24 mouse cellular contexts compared by ENCODE assay signal in genomic region chr8:12933765-12934164, GRCm38 (mm10).
A peak's percentile ranks its signal among the peaks of the same experiment; 100 is the strongest.
DNase-seq lines count a peak whose midpoint lies in the region; ATAC-seq and TF ChIP-seq lines count a peak whose summit lies in the region.
"Had no signal": no experiment of that assay in that cellular context is flagged by ENCODE, and none has a peak within 500 bp of the region (broad histone marks: within the 10 kb centered on the region; RNA-seq: fewer than 3 reads in every experiment).

No protein-coding gene starts in this region.

- H3K9ac ChIP-seq in hindbrain, embryonic 13.5 days, result 0 out of 2 replicates have a peak overlapping the region, but pooled peaks have one; percentile 39
- no peak overlapping the region for H3K9ac ChIP-seq in hindbrain, embryonic 11.5 days (ENCODE audit: low read depth, low read length)
- no peak overlapping the region for H3K9ac ChIP-seq in lung, embryonic 15.5 days
- H3K9ac ChIP-seq in stomach, postnatal 0 days (ENCODE audit: low read length), result no peak overlapping the region
- H3K9ac ChIP-seq: neural tube, embryonic 13.5 days had no signal

- no peak for DNase-seq in hindbrain, embryonic 11.5 days (ENCODE audit: low spot score)
- DNase-seq in lung, postnatal 25 days (ENCODE audit: low spot score), result no peak
- peak; percentile 60 for DNase-seq in stomach, postnatal 0 days (ENCODE audit: low spot score)
- no peak for DNase-seq in layer of hippocampus, adult 18-20 months (ENCODE audit: low spot score in 2 of 2)
- DNase-seq: adrenal gland, adult 8-10 months; cerebellum, adult 11-12 months; cerebellum, postnatal 10 days; kidney, adult 2 months; lung, postnatal 4 days; right cerebral cortex, postnatal 4 days; thymus, postnatal 36 days had no signal

- no peak overlapping the region for H3K27ac ChIP-seq in hindbrain, embryonic 13.5 days
- H3K27ac ChIP-seq in hindbrain, embryonic 11.5 days (ENCODE audit: low read depth, low read length), result no peak overlapping the region
- H3K27ac ChIP-seq in lung, embryonic 15.5 days, result 0 out of 2 replicates have a peak overlapping the region, but pooled peaks have one; percentile 39
- peak overlapping the region; percentile 82 for H3K27ac ChIP-seq in stomach, postnatal 0 days (replicated peaks)
- H3K27ac ChIP-seq: forebrain, embryonic 10.5 days; hindbrain, postnatal 0 days; midbrain, embryonic 10.5 days; neural tube, embryonic 13.5 days had no signal

- H3K36me3 ChIP-seq in hindbrain, embryonic 13.5 days, result peaks cover 8% of the 10 kb centered on the region
- H3K36me3 ChIP-seq in hindbrain, embryonic 11.5 days (ENCODE audit: control insufficient read depth, insufficient read depth, low read length), result no peaks in the 10 kb centered on the region
- H3K36me3 ChIP-seq in lung, embryonic 15.5 days, result no peaks in the 10 kb centered on the region
- no peaks in the 10 kb centered on the region for H3K36me3 ChIP-seq in stomach, postnatal 0 days (ENCODE audit: control insufficient read depth, insufficient read depth, low read length)
- H3K36me3 ChIP-seq: G1E; midbrain, embryonic 10.5 days; neural tube, embryonic 13.5 days had no signal

- no peaks in the 10 kb centered on the region for H3K27me3 ChIP-seq in hindbrain, embryonic 13.5 days
- H3K27me3 ChIP-seq in hindbrain, embryonic 11.5 days (ENCODE audit: control insufficient read depth, insufficient read depth, low read length), result no peaks in the 10 kb centered on the region
- no peaks in the 10 kb centered on the region for H3K27me3 ChIP-seq in lung, embryonic 15.5 days
- no peaks in the 10 kb centered on the region for H3K27me3 ChIP-seq in stomach, postnatal 0 days (ENCODE audit: control insufficient read depth, insufficient read depth, low read length)
- H3K27me3 ChIP-seq: neural tube, embryonic 13.5 days; Patski had no signal

- peaks cover 45% of the 10 kb centered on the region for H3K4me1 ChIP-seq in hindbrain, embryonic 13.5 days (replicated peaks)
- no peaks in the 10 kb centered on the region for H3K4me1 ChIP-seq in hindbrain, embryonic 11.5 days (replicated peaks; ENCODE audit: control insufficient read depth, insufficient read depth, low read length)
- peaks cover 54% of the 10 kb centered on the region for H3K4me1 ChIP-seq in lung, embryonic 15.5 days
- H3K4me1 ChIP-seq in stomach, postnatal 0 days (replicated peaks; ENCODE audit: control insufficient read depth, insufficient read depth), result no peaks in the 10 kb centered on the region; the same call in 1 of the 2 replicates

- no peak for TF ChIP-seq EP300 in stomach, postnatal 0 days (optimal IDR thresholded peaks at IDR 0.05)

- H3K9me3 ChIP-seq in hindbrain, embryonic 13.5 days, result no peaks in the 10 kb centered on the region
- no peaks in the 10 kb centered on the region for H3K9me3 ChIP-seq in hindbrain, embryonic 11.5 days (ENCODE audit: control insufficient read depth, low read length)
- no peaks in the 10 kb centered on the region for H3K9me3 ChIP-seq in lung, embryonic 15.5 days
- H3K9me3 ChIP-seq in stomach, postnatal 0 days (ENCODE audit: control insufficient read depth, low read length), result no peaks in the 10 kb centered on the region
- H3K9me3 ChIP-seq: forebrain, embryonic 10.5 days; G1E; midbrain, embryonic 10.5 days; neural tube, embryonic 13.5 days had no signal

- H3K4me3 ChIP-seq in hindbrain, embryonic 13.5 days, result no peak overlapping the region
- H3K4me3 ChIP-seq in hindbrain, embryonic 11.5 days (ENCODE audit: low read depth, low read length), result no peak overlapping the region
- H3K4me3 ChIP-seq in lung, embryonic 15.5 days, result no peak overlapping the region
- no peak overlapping the region for H3K4me3 ChIP-seq in stomach, postnatal 0 days (ENCODE audit: low read depth, low read length)
- H3K4me3 ChIP-seq: forebrain, embryonic 10.5 days; midbrain, embryonic 10.5 days; myocyte; neural tube, embryonic 13.5 days had no signal

- no peak for ATAC-seq in hindbrain, embryonic 13.5 days (ENCODE audit: low FRiP score)
- ATAC-seq in hindbrain, embryonic 11.5 days (ENCODE audit: low FRiP score), result no peak
- ATAC-seq in lung, embryonic 15.5 days (ENCODE audit: borderline replicate concordance, extremely low read depth, low FRiP score, low TSS enrichment), result no peak
- ATAC-seq in megakaryocyte, adult 5-6 weeks (ENCODE audit: poor library complexity, severe bottlenecking), result peak; percentile 60
- peak; percentile 40 for ATAC-seq in stomach, postnatal 0 days (ENCODE audit: low FRiP score, low TSS enrichment)
- ATAC-seq in CD4-positive, CD25-positive, alpha-beta regulatory T cell, adult 4 months, result no peak
- ATAC-seq: hindbrain, postnatal 0 days; midbrain, embryonic 16.5 days; Patski had no signal

- 68% methylated on average over 3 of the region's 3 CpGs for WGBS in hindbrain, embryonic 13.5 days
- 86% methylated on average over 3 of the region's 3 CpGs for WGBS in hindbrain, embryonic 11.5 days
- 54% methylated on average over 3 of the region's 3 CpGs for WGBS in lung, embryonic 15.5 days
- WGBS in stomach, postnatal 0 days, result 57% methylated on average over 3 of the region's 3 CpGs

- no peak overlapping the region for H3K4me2 ChIP-seq in hindbrain, embryonic 13.5 days
- no peak overlapping the region for H3K4me2 ChIP-seq in hindbrain, embryonic 11.5 days (replicated peaks; ENCODE audit: low read depth, low read length)
- H3K4me2 ChIP-seq in lung, embryonic 15.5 days, result no peak overlapping the region
- no peak overlapping the region for H3K4me2 ChIP-seq in stomach, postnatal 0 days (replicated peaks; ENCODE audit: low read depth)
- H3K4me2 ChIP-seq: heart, embryonic 11.5 days; neural tube, embryonic 13.5 days had no signal

- no peak for TF ChIP-seq CTCF in stomach, postnatal 0 days (IDR thresholded peaks at IDR 0.05; ENCODE audit: low read depth)

Comparison
In these comparisons a context has a peak if more than half of its experiments do, and no peak if none do; other contexts are left out.
1. ATAC-seq: peak in megakaryocyte, adult 5-6 weeks (single experiment) and stomach, postnatal 0 days (single experiment); none in hindbrain, embryonic 13.5 days (single experiment), hindbrain, embryonic 11.5 days (single experiment), lung, embryonic 15.5 days (single experiment) and CD4-positive, CD25-positive, alpha-beta regulatory T cell, adult 4 months (single experiment).
2. H3K27ac ChIP-seq: peak in lung, embryonic 15.5 days (single experiment) and stomach, postnatal 0 days (single experiment); none in hindbrain, embryonic 13.5 days (single experiment) and hindbrain, embryonic 11.5 days (single experiment).